Mouse (Mus musculus) gastrocnemius, adult 18-20 months (tissue): Measurements from ENCODE around the gene Hmg20a. TPM values are rescaled to one million over a fixed set of nuclear protein-coding genes. Genes with fewer than 3 reads are reported as not detected.
A peak's percentile ranks its signal among the peaks of the same experiment; 100 is the strongest.

Source experiments
- DNase-seq: peaks from one replicate; pipeline ENCODE4 v3.0.0; 2021; ENCODE audit warnings: low spot score
- total RNA-seq, 2 experiments: library from RNA; stranded (reverse); gene quantifications; 2 replicates each; pipeline ENCODE4 v1.2.3; 2021

Hmg20a gene
- total RNA-seq, 2 experiments from 2014 or later: 13.8 to 14.3 TPM

DNA sequence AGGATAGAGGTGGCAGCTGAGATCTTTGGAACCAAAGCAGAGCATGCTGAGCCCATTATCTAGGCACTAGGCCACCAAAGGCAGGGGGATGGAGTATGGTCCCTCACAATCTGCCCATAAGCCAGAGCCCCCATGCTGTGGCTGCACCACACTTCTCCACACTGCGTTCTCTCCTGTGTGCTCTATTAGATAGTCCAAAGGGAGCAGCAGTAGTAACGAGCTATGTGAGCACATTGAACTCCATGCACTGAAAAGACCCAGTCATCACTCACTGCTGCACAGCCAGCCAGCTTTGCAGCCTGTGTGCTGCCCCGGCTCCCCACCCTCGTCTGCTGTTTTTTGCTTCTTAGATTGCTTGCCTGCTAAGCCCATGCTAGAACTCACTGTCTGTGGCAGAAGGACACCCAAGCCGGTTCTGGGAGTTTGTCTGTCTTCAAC lies 77.4 kb downstream of the Hmg20a start:
- DNase-seq: no peak

DNA sequence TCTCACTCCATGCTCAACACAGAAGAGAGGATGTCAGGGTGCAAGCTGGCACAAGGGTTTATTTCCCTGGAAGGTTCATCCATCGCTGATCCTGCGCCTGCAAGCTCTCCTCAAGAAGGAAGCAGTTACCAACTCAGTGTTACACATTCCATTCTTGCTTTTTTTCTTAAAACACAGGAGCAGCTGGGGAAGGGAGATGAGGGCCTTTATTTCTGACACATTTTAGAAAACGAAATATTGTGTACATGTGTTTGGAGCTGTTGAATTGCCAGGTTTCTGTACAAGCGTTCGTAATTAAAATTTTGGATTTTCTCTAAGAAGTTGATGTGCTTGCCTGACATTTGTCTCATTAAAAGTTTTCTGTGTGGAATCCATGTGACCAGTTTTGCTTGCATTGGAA lies 78.2 kb downstream of the Hmg20a start:
- DNase-seq: no peak

DNA sequence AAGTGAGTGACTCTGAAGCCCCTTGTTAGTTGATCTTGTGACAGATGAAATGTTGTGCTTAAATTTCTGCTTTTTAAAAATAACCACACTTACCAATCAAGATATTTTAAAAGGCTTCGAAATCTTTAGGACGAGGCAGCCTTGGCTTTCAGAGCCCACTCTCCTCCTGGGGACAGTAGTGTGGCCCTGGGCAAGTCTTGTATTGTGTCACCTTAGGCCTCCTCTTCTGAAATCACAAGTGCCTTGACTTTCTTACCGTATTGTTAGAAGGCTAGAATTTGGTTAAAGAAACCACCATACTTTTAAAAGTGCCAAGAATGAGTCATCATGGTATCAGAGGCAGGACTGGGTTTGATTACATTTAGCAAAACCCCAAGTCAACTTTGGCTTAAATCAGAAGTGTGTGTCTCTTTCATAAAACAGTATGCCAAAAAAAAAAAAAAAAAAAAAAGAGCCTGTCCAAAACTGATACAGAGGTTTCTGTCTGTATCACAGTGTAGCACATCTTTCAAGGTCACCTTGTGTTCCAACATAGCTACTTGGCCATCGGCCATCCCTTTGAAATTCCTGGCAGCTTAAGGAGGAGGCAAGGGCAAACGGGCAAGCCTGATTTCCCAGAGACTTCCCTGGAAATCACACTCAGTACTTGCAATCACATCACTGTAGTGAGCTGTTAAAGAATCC lies 78.9 kb downstream of the Hmg20a start:
- peak; percentile 26 for DNase-seq

DNA sequence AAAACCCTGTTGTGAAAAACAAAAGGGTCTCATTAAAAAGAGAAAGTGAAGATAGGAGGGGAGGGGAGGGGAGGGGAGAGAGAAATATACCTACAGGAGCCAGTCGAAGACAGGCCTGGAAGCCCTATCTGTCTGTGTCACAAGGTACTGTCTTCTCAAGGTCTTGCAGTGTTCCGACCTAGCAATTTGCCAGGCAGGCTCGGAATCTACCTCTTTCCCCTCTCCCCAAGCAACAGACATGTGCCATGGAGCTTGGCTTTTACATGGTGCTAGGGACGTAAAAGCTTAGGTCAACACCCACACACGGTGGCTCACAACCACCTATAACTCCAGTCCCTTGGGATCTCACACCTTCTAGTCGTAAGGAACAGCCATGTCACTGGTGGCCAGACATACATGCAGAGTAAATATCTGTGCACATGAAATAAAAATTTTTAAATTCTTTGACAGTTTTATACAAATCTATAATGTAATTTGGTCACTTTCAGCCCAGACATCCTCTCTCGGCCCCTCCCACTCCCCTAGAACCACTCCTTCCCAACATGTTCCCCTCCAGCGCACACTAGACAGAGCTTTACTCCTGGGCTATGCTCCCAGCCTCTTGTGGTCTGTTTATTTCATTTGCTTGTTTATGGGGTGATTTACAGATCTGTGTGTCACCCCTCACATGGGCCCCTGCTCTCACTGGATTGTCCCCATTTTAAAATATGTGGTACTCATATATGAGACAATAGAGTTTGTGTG lies 81.1 kb downstream of the Hmg20a start:
- no peak for DNase-seq

DNA sequence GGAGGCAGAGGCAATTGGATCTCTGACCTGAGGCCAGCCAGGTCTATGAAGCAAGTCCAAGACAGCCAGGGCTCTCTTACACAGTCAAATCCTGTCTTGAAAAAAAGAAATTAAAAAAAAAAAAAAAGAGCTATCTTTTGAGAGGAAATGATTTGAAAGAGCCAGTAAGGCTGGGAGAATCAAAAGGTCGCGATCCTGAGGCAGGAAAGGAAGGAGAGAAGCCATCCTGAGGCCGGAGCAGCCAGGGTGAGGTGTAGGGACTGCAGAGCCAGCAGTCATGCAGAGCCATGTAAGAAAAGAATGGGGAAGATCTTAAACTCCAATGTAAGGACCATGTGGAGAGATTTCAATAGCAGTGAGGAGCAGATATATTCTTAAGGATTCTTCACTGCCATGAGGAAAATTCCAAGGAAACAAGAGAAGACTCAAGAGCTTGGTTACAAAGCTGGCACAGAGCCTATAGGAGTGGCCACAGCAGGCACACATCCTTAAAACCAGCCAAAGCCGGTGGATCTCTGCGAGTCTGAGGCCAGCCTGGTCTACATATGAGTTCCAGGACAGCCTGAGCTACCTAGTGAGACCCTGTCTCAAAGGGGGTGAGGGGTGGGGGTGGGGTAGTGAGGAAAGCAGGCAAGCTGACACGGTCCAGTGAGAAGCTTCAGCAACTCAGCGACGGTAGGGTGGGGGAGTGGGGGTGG lies 82.6 kb downstream of the Hmg20a start:
- peak; percentile 16 for DNase-seq

DNA sequence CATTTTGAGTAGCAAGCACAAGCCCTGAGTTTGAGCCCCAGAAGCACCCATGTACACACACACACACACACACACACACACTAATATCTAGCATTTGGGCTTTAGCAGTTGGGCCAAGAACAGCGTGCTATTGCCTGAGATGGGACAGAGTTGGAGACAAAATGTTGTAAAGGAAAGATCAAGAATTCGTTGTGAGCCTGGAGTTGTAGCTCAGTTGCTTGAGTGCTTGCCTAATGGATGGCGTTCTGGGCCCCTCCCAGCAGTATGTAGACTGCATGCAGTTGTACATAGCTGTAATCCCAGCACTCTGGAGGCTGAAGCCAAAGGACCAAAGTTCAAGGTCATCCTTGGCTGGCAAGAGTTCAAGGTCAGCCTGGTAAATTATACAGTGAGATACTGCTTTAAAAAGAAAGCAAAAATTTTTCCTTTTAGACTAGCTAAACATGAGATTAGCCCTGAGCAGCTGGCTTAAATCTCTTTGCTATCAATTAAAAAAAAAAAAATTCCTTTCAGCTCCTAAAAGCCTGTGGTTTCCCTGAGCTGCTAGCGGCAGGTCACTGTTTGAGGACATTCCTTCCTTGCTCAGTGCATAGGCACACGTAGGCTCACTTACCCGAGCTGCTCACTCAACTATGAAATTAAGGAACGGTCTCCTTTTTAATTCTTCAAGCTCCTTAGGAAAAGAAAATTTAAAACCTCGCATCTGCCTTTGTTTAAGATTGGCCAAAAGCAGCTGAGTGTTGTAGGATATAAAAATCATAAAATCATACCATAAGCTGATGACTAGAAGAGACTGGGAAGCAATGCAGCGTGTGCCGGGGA lies 83.5 kb downstream of the Hmg20a start:
- DNase-seq: peak; percentile 30

DNA sequence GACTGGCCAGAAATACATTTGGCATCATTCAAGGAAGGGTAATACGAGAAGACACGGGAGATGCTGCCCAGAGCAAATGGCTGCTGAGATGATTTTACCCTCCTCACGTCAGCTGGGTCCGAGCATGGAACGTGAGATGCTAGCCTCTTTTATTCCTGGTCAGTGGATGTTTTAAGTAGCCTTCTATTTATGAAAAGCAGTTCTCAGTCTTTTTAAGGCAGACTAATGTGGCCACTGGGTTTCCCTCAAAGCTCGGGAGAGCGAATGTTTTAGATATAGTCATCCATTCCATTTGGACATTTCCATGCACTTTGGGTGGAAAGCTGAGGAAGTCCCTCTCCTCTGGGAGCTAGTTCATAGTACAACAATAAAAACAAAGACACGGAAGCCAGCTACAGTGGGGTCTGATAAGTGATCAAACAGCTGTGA lies 84.1 kb downstream of the Hmg20a start:
- DNase-seq: peak; percentile 84

DNA sequence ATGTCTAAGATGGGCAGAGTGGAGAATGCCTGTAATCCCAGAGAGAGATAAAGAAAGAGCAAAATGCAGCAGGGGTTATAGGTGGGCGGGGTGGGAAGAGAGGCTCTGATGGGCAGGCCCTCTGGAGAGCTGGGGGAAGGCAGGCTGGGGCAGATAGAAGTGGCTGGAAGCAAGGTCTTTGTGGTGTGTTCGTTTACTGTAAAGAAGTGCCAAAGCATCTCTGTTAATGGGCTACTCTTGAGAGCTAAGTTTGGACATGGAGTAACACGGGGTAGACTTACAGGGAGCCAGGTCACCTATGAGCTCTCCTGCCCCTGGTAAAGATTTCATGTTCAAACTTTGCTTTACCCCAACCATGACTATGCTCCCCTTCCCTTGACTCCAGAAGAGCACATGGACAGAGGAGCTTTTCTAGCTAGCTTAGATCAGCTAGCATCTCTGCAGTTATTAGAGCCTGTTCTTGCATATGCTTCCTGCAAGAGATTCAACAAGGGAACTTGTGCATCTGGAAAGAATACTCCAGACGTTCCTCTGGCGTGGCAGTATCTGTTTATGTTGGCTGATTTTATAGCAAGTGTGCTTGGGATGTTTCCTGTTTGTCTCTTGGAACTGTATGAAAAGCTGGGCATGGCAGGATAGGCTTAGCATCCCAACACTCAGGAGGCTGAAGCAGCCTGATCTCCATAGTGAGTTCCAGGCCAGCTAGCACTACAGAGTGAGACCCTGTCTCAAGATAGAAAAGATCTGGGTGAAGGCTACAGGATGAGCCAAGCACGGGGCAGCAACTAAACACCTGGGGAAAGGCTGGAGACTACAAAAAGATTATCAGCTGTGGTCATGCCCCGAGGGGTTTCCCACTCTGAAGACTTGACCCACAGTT lies 85.5 kb downstream of the Hmg20a start:
- no peak for DNase-seq

DNA sequence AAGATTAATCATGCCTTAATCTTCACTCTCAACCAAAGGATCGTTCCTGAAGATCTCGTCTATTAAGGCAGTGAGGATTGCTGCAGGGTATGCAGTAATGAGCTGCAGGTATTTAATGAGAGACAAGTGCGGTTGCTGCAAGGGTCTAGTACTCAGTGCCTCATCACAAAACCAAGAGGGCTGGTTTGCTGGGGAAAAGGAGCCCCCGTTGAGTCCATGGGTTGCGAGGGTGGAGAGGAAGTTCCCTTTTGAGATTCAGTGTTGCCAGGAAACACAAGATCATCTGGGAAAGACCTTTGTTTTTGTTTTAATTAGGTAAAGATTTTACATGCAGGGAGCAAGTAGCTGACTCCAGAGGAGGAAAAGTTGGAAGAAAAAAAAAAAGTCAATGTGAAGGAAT lies 86.1 kb downstream of the Hmg20a start:
- no peak for DNase-seq

DNA sequence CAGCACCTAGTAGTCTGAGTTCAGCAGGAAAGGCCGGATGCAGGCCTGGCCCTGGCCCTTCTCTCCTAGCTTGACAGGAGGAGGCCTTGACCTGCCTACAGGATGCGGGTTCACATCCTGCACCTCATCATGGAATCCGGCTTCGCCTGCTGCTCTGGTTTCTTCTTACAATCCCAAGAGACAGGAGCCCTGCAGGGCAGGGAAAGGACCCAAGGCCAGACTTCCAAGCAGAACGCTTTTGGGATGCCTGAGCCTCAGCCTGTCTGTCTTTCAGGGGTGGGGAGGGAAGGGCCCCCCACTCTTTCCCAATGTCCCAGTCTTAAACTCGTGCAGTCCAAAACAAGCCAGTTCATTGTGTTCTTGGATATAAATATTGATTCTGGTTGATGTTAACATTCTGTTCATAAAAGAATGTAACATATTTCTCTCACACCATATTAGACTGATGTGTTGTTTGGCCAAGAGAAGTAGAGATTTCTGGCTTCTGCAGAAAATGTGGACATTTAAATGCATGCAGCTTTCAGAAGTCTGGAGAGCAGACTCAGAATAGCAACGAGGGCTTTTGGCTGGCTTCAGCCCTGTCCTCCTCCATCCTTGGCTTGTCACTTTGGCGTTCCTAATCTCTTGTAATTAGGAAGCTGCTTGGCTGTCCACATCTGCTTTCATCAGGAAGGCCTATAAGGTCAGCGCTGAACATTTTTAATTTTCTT lies 86.8 kb downstream of the Hmg20a start:
- peak; percentile 22 for DNase-seq

DNA sequence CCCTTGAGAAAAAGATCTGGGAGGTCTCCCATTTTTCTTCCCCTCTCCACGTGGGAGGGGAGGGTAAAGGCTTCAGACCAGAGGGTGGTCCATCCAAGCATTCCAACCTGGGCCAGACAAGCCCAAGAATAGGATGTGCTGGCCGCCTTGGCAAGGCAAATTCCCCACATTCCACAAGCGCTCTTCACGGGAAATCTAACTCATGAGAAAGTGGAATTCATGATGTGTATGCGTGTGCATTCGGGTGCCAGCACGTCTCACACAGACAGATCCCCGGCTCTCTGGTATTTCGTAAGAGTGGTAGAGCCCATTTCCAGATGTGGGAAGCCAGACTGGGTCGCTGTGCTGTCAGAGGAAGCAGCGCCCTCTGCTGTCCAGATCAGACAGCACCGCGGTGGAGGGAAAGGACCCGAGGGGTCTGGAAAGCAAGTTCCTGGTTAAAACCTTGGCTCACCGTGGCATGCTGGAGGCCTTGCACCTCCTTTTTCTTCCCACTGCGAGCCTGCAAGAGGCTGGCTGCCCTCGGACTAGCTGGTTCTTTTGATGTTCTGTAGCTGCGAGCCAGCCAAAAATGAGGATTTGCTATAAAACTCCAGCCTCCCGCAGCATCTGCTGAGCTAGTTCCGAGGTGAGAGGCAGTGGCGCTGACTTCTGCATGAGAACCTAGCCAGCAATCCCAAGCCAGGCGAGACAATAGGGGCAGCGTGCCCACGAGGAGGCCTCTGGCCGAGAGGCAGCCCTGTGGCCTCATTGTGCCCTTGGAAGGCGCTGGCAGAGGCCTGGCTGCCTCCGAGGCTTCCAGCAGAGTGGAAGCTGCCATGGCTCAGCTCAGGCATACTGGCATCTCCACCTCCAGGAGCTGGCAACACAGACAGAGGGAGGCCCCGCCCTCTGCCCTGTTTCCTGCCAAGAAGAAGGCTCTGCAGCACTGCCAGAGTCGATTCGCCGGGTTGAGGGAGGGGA lies 87.7 kb downstream of the Hmg20a start:
- peak; percentile 94 for DNase-seq

DNA sequence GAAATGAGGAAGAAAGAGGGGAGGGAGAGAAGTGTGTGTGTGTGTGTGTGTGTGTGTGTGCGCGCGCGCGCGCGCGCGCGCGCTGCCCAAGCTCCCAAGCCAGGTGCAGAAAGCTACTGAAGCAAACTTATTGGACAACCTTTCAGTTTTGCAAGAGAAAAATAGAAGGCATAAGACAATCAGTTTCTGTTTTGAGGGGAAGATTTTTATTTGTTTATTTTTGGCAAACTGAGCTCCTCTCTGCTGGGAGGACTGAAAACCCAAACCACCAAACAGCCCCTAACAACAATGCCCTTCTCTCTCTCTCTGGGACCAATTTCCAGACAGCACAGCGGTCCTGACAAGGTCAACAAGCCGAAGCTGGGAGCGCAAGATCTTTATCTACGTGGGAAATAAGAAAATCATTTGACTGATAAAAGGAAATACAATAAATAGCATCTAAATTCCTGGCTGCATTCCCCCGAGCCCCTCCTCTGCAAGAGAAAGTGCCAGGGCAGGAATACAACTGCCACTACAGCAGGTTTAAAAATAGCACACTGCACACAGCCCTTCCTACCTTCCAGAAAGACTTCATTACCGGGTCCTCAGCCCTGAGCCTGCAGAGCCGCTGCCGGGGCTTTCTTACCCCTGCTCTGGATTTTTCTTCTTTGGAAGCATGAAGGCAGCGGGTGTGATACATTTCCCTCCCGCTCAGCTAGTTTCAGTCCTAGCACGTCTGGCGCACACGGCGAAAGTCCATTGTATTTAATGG lies 88.7 kb downstream of the Hmg20a start:
- DNase-seq: peak; percentile 48

DNA sequence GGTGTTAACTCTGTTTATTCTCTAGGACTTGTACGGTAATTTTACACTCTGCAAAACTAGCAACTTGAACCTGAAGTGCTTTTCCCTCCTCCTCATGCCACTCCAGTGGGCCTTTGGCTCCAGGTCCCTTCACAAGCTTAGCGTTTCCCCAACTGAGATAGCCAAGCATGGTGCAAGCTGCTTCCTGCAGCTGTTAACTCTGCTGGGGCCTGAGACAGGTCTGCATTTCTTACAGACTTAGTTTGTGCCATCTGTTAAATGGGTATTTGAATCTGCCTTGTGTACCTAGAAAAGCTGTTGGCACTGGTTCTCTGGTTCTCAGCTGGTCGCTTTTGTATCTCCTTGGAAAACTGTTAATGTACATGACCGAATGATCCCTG lies 89.3 kb downstream of the Hmg20a start:
- DNase-seq: peak; percentile 14

DNA sequence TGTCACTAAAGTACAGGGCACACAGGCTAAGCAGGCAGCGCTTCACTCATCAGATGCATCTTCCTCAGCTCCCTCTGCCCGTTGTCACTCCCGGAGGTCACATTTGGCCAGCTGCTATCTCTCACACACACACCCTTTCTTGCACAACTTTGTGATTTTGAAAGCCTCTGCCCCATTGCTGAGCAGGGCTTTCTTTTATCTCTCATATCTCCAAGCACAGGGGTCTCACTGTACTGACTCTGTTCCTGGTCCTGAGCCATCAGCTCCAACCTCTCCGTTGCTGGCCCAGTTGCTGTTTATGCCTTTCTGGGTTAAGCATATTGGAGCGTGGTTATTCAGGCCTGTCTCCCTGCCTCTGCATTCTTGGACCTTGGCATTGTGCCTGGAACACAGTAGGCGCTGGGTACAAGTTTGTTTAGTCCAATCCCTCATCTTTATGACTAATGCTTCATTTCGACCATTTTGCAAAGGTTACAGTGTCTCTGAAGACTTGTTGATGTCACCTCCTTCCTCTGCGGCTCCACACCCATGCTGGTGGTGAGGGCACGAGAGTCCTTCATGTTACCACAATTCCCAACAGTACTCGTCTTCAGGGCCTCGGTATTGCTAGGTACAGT lies 90.5 kb downstream of the Hmg20a start:
- peak; percentile 27 for DNase-seq

DNA sequence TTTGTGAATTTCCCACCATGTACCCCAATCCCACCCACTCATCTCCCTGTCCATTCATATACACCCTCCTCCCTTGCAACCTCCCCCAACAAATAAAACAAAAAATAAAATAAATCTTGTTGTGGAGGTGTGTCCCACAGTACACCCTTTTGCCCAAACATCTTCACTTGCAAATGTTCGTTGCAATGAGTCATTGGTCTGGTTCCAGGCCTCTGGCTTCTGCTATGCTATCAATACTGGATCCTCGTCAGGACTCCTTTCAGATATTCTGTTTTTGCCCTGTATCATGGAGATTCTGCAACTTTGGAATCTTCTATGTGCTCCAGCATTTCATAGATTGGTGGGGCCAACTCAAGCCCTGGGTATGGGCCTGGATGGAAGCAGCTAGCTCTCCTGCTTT lies 91.9 kb downstream of the Hmg20a start:
- no peak for DNase-seq

DNA sequence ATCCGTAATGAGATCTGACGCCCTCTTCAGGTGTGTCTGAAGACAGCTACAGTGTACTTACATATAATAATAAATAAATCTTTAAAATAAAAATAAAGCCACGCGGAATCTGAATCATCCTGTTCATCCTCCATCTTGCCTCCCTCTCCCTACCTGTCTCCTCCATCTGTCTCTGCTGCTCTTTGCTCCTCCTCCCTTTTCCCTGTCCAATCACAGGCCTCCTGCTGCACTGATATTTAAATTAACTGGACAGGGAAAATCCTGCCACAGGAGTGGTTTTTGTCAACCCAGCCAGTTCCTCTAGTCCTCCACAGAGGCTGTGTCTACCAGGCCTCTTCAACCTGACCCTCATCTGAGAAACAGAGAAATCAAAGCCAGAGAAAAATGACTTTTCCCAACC lies 94.1 kb downstream of the Hmg20a start:
- no peak for DNase-seq

DNA sequence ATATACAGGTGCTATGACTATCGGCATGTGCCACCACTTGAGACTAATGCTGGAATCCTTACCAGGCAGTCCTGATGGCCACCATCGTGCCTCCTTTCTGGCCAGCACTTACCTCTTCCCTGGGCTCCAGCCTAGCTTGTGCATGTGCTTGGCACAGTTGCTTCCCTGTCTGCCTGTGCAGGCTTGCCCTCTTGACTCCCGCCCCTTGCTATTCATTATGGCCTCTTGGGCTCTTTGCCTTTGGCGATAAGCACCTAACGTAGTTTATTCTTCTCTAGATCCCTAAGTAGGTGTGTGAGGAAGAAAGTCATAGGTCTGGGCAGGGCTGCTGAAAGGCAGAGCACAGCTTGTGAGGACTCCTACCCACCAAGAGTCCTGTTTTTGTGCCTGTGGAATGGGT lies 96.7 kb downstream of the Hmg20a start:
- DNase-seq: no peak

DNA sequence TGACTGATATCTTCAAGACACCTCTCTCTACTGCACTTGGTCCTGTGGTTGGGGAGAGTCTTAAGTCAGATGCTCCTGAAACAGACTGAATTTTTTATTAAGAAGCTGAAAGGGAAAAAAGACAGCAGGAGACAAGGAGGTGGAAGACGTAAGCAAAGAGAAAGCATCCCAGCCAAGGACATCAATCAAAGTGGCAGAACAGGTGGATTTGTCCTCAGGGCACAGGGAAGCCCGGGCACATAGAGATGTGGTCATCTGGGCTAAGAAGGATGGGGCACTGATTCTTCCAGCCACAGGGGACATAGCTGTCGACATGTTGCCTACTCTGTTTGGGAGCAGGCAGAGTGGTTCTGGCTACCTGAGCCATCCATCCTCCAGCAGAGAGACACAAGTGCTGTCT lies 97.8 kb downstream of the Hmg20a start:
- no peak for DNase-seq
